Mouse (Mus musculus): ENCODE measurements around the gene Trappc4. TPM values are rescaled to one million over a fixed set of nuclear protein-coding genes. Genes with fewer than 3 reads are reported as not detected.
"Not testable (repeated sequence)": the region's sequence is repeated elsewhere in the genome, so short reads cannot be mapped to it uniquely, and the experiment has no call there.

Gene Trappc4
- polyA plus RNA-seq, 1 experiment from 2014 or later, result 122 TPM

- Histone ChIP-seq H3K4me3 (ENCODE audit: low read length) (peak within 1 kb of the TSS; percentile 85), H3K9ac (ENCODE audit: low read depth, low read length) (peak within 1 kb of the TSS; percentile 89), H3K4me2 (ENCODE audit: low read depth, low read length) (peak within 1 kb of the TSS; percentile 84), H3K27ac (ENCODE audit: low read length) (peak within 1 kb of the TSS; percentile 97), H3K27me3 (replicated peaks; ENCODE audit: control insufficient read depth, insufficient read depth, low read length) (no peaks in the 10 kb centered on the region), H3K4me1 (ENCODE audit: control insufficient read depth, insufficient read depth, low read length) (peaks cover 13% of the 10 kb centered on the region), H3K9me3 (ENCODE audit: control insufficient read depth, low read length) (no peaks in the 10 kb centered on the region), H3K36me3 (ENCODE audit: control insufficient read depth, insufficient read depth, low read length) (no peaks in the 10 kb centered on the region)
- ATAC-seq, result peak; percentile 97
- WGBS, result under 1% methylated on average over 43 of the region's 43 CpGs
Measured at GRCm38 (mm10) chr9:44396684-44397411, 10.6 kb downstream of the Trappc4 start, which contains the start of gene Slc37a4. TSS of gene Slc37a4 (plus strand) at chr9:44396852.

GRCm38 (mm10) chr9:44391466-44391865, 15.9 kb downstream of the Trappc4 start:
- peaks cover 23% of the 10 kb centered on the region for H3K36me3 ChIP-seq (ENCODE audit: control insufficient read depth, insufficient read depth, low read length)
- H3K27me3 ChIP-seq (replicated peaks; ENCODE audit: control insufficient read depth, insufficient read depth, low read length), result no peaks in the 10 kb centered on the region
- no peaks in the 10 kb centered on the region for H3K9me3 ChIP-seq (ENCODE audit: control insufficient read depth, low read length)
- no peak overlapping the region for H3K27ac ChIP-seq (ENCODE audit: low read length)
- no peak overlapping the region for H3K4me2 ChIP-seq (ENCODE audit: low read depth, low read length)
- peak; percentile 27 for ATAC-seq
- 43% methylated on average over 4 of the region's 4 CpGs for WGBS
- H3K4me3 ChIP-seq (ENCODE audit: low read length), result no peak overlapping the region
- no peak overlapping the region for H3K9ac ChIP-seq (ENCODE audit: low read depth, low read length)
- 0 out of 2 replicates have a peak, but pooled peaks cover 3% of the 10 kb centered on the region for H3K4me1 ChIP-seq (ENCODE audit: control insufficient read depth, insufficient read depth, low read length)

GRCm38 (mm10) chr9:44389273-44389672, 18.1 kb downstream of the Trappc4 start:
- peaks cover 30% of the 10 kb centered on the region for H3K36me3 ChIP-seq (ENCODE audit: control insufficient read depth, insufficient read depth, low read length)
- H3K27me3 ChIP-seq (replicated peaks; ENCODE audit: control insufficient read depth, insufficient read depth, low read length), result no peaks in the 10 kb centered on the region
- H3K4me2 ChIP-seq (ENCODE audit: low read depth, low read length), result no peak overlapping the region
- 54% methylated on average over 8 of the region's 8 CpGs for WGBS
- H3K4me3 ChIP-seq (ENCODE audit: low read length), result no peak overlapping the region
- H3K9me3 ChIP-seq (ENCODE audit: control insufficient read depth, low read length), result no peaks in the 10 kb centered on the region
- H3K27ac ChIP-seq (ENCODE audit: low read length), result no peak overlapping the region
- H3K9ac ChIP-seq (ENCODE audit: low read depth, low read length), result no peak overlapping the region
- H3K4me1 ChIP-seq (ENCODE audit: control insufficient read depth, insufficient read depth, low read length), result no peaks in the 10 kb centered on the region
- ATAC-seq, result no peak

- no peak for ATAC-seq
Measured at GRCm38 (mm10) chr9:44387221-44387620, 20.2 kb downstream of the Trappc4 start.

DNA sequence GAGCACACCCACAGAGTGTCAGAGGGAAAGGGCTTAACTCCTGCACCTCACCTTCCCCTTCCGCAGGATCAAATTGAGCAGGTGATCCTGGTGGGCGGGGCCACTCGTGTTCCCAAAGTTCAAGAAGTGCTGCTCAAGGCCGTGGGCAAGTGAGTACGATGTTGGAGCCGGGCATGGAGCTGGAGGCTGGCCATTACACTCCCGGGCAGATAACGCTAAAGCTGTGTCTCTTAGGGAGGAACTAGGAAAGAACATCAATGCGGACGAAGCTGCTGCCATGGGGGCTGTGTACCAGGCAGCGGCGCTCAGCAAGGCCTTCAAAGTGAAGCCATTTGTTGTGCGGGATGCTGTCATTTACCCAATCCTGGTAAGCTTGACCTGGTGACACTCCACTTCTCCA, 22.8 kb downstream of the Trappc4 start:
- H3K9me3 ChIP-seq (ENCODE audit: control insufficient read depth, low read length), result no peaks in the 10 kb centered on the region
- peaks cover 32% of the 10 kb centered on the region for H3K36me3 ChIP-seq (ENCODE audit: control insufficient read depth, insufficient read depth, low read length)
- WGBS, result 91% methylated on average over 13 of the region's 13 CpGs
- no peak overlapping the region for H3K4me2 ChIP-seq (ENCODE audit: low read depth, low read length)
- no peak for ATAC-seq
- H3K4me1 ChIP-seq (ENCODE audit: control insufficient read depth, insufficient read depth, low read length), result peaks cover 10% of the 10 kb centered on the region
- H3K27me3 ChIP-seq (replicated peaks; ENCODE audit: control insufficient read depth, insufficient read depth, low read length), result no peaks in the 10 kb centered on the region
- no peak overlapping the region for H3K4me3 ChIP-seq (ENCODE audit: low read length)
- H3K9ac ChIP-seq (ENCODE audit: low read depth, low read length), result no peak overlapping the region
- no peak overlapping the region for H3K27ac ChIP-seq (ENCODE audit: low read length)

More at GRCm38 (mm10) chr9:44387221-44387620, 20.2 kb downstream of the Trappc4 start:
- Histone ChIP-seq H3K9ac (ENCODE audit: low read depth, low read length) (no peak overlapping the region), H3K27me3 (replicated peaks; ENCODE audit: control insufficient read depth, insufficient read depth, low read length) (no peaks in the 10 kb centered on the region), H3K36me3 (ENCODE audit: control insufficient read depth, insufficient read depth, low read length) (peaks cover 36% of the 10 kb centered on the region), H3K4me2 (ENCODE audit: low read depth, low read length) (no peak overlapping the region), H3K27ac (ENCODE audit: low read length) (no peak overlapping the region), H3K4me1 (ENCODE audit: control insufficient read depth, insufficient read depth, low read length) (no peaks in the 10 kb centered on the region), H3K9me3 (ENCODE audit: control insufficient read depth, low read length) (no peaks in the 10 kb centered on the region), H3K4me3 (ENCODE audit: low read length) (no peak overlapping the region)
- WGBS, result 74% methylated on average over 3 of the region's 3 CpGs

DNA sequence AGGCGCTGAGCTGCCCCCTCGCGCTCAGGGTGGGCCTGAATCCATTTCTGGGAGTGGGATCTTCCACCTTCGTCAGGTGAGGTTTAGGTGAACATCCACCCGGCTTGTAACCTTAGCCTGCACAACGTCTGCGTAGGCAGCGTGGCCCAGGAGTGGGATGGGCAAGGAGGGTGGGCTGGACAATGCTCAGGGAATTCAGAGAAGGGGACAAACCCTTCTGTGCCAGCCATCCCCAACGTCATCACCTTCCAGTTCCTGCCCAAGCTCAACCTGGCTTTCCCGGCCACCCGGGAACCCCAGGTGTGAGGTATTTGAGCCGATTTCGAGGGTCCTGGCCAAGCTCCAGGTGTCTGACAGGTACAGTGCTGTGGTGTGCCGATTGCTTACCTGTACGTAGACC, 27.5 kb downstream of the Trappc4 start:
- peaks cover 12% of the 10 kb centered on the region for H3K4me1 ChIP-seq (ENCODE audit: control insufficient read depth, insufficient read depth, low read length)
- peak; percentile 33 for ATAC-seq
- H3K27ac ChIP-seq (ENCODE audit: low read length), result peak overlapping the region; percentile 84
- H3K9ac ChIP-seq (ENCODE audit: low read depth, low read length), result peak overlapping the region; percentile 92
- H3K9me3 ChIP-seq (ENCODE audit: control insufficient read depth, low read length), result no peaks in the 10 kb centered on the region
- H3K36me3 ChIP-seq (ENCODE audit: control insufficient read depth, insufficient read depth, low read length), result 0 out of 2 replicates have a peak, but pooled peaks cover 16% of the 10 kb centered on the region
- H3K4me3 ChIP-seq (ENCODE audit: low read length), result peak overlapping the region; percentile 93
- H3K27me3 ChIP-seq (replicated peaks; ENCODE audit: control insufficient read depth, insufficient read depth, low read length), result no peaks in the 10 kb centered on the region
- 5% methylated on average over 15 of the region's 15 CpGs for WGBS
- peak overlapping the region; percentile 88 for H3K4me2 ChIP-seq (ENCODE audit: low read depth, low read length)

GRCm38 (mm10) chr9:44379054-44379834, 28.2 kb downstream of the Trappc4 start, which contains the start of gene Hyou1:
TSS of gene Hyou1 (plus strand) at chr9:44379490.
- H3K27me3 ChIP-seq (replicated peaks; ENCODE audit: control insufficient read depth, insufficient read depth, low read length), result no peaks in the 10 kb centered on the region
- H3K4me1 ChIP-seq (ENCODE audit: control insufficient read depth, insufficient read depth, low read length), result peaks cover 12% of the 10 kb centered on the region
- H3K4me3 ChIP-seq (ENCODE audit: low read length), result peak within 1 kb of the TSS; percentile 93
- no peaks in the 10 kb centered on the region for H3K9me3 ChIP-seq (ENCODE audit: control insufficient read depth, low read length)
- under 1% methylated on average over 83 of the region's 83 CpGs for WGBS
- H3K27ac ChIP-seq (ENCODE audit: low read length), result peak within 1 kb of the TSS; percentile 91
- peak within 1 kb of the TSS; percentile 92 for H3K9ac ChIP-seq (ENCODE audit: low read depth, low read length)
- H3K4me2 ChIP-seq (ENCODE audit: low read depth, low read length), result peak within 1 kb of the TSS; percentile 88
- 0 out of 2 replicates have a peak, but pooled peaks cover 11% of the 10 kb centered on the region for H3K36me3 ChIP-seq (ENCODE audit: control insufficient read depth, insufficient read depth, low read length)
- ATAC-seq, result peak; percentile 96

GRCm38 (mm10) chr9:44378153-44378730, 29.2 kb downstream of the Trappc4 start:
- 0 out of 2 replicates have a peak, but pooled peaks cover 5% of the 10 kb centered on the region for H3K36me3 ChIP-seq (ENCODE audit: control insufficient read depth, insufficient read depth, low read length)
- no peaks in the 10 kb centered on the region for H3K9me3 ChIP-seq (ENCODE audit: control insufficient read depth, low read length)
- H3K4me1 ChIP-seq (ENCODE audit: control insufficient read depth, insufficient read depth, low read length), result peaks cover 12% of the 10 kb centered on the region
- H3K9ac ChIP-seq (ENCODE audit: low read depth, low read length), result peak overlapping the region; percentile 85
- no peaks in the 10 kb centered on the region for H3K27me3 ChIP-seq (replicated peaks; ENCODE audit: control insufficient read depth, insufficient read depth, low read length)
- 84% methylated on average over 5 of the region's 5 CpGs for WGBS
- peak overlapping the region; percentile 93 for H3K4me3 ChIP-seq (ENCODE audit: low read length)
- H3K4me2 ChIP-seq (ENCODE audit: low read depth, low read length), result peak overlapping the region; percentile 68
- peak overlapping the region; percentile 91 for H3K27ac ChIP-seq (ENCODE audit: low read length)
- ATAC-seq, result no peak

DNA sequence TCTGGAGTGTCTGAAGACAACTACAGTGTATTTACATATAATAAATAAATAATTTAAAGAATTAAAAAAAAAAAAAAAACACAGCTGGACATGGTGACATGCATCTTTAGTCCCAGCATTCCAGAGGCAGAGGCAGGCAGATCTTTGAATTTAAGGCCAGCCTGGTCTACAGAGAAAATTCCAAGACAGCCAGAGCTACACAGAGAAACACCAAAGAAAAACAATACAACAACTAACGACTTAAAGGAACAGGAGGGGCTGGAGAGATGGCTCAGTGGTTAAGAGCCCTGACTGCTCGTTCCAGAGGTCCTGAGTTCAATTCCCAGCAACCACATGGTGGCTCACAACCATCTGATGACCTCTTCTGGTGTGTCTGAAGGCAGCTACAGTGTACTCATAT, 30.1 kb downstream of the Trappc4 start:
- not testable (repeated sequence) for H3K36me3 ChIP-seq (ENCODE audit: control insufficient read depth, insufficient read depth, low read length); H3K27me3 ChIP-seq (replicated peaks; ENCODE audit: control insufficient read depth, insufficient read depth, low read length); ATAC-seq; H3K27ac ChIP-seq (ENCODE audit: low read length); H3K9ac ChIP-seq (ENCODE audit: low read depth, low read length); H3K4me2 ChIP-seq (ENCODE audit: low read depth, low read length); H3K9me3 ChIP-seq (ENCODE audit: control insufficient read depth, low read length); H3K4me3 ChIP-seq (ENCODE audit: low read length)
- H3K4me1 ChIP-seq (ENCODE audit: control insufficient read depth, insufficient read depth, low read length), result peaks cover 12% of the 10 kb centered on the region
- 73% methylated on average over 2 of the region's 2 CpGs for WGBS

All from intestine, embryonic 16.5 days (tissue).